Mouse (Mus musculus) lung, postnatal 0 days (tissue): ENCODE results near the gene Gtf2a2.

Experiments
- CTCF ChIP-seq: IDR thresholded peaks from 2 replicates; pipeline ENCODE4 v1.5.1; 2016; ENCODE audit warnings: antibody characterized with exemption, mild to moderate bottlenecking
- EP300 ChIP-seq: IDR thresholded peaks from 2 replicates; pipeline ENCODE4 v1.6.1; 2016; ENCODE audit warnings: antibody characterized with exemption, mild to moderate bottlenecking, control low read depth

- TF ChIP-seq CTCF (no peak), EP300 (no peak)
These were observed 57.6 kb downstream of the Gtf2a2 start for GRCm38 (mm10) chr9:70069961-70070435.
